Comparison of ENCODE assay signal across 10 mouse cellular contexts in genomic region chr8:107820174-107820760, GRCm38 (mm10).
DNase-seq lines count a peak whose midpoint lies in the region; ATAC-seq and TF ChIP-seq lines count a peak whose summit lies in the region.
"Had no signal": no experiment of that assay in that cellular context is flagged by ENCODE, and none has a peak within 500 bp of the region (broad histone marks: within the 10 kb centered on the region; RNA-seq: fewer than 3 reads in every experiment).

No protein-coding gene starts in this region.

- ATAC-seq in hindbrain, embryonic 11.5 days (ENCODE audit: low FRiP score): 0 out of 2 replicates have a peak, but pooled peaks have one; percentile 25
- no peak for ATAC-seq in hindbrain, postnatal 0 days
- no peak for ATAC-seq in limb, embryonic 14.5 days (ENCODE audit: low FRiP score, low read depth)

- peak overlapping the region; percentile 67 for H3K27ac ChIP-seq in hindbrain, embryonic 11.5 days (ENCODE audit: low read depth, low read length)
- no peak overlapping the region for H3K27ac ChIP-seq in hindbrain, postnatal 0 days
- H3K27ac ChIP-seq in limb, embryonic 14.5 days (replicated peaks; ENCODE audit: low read depth, low read length): peak overlapping the region; percentile 5; the same call in 1 of the 2 replicates
- H3K27ac ChIP-seq: layer of hippocampus, adult 2 months; limb, embryonic 15.5 days had no signal

- no peak overlapping the region; the same call in 1 of the 2 replicates for H3K9ac ChIP-seq in hindbrain, embryonic 11.5 days (ENCODE audit: low read depth, low read length)
- H3K9ac ChIP-seq in hindbrain, postnatal 0 days (replicated peaks; ENCODE audit: low read length): no peak overlapping the region
- H3K9ac ChIP-seq in limb, embryonic 14.5 days (ENCODE audit: low read depth, low read length, severe bottlenecking): no peak overlapping the region
- H3K9ac ChIP-seq: limb, embryonic 15.5 days had no signal

- no peak overlapping the region; the same call in 1 of the 2 replicates for H3K4me2 ChIP-seq in hindbrain, embryonic 11.5 days (replicated peaks; ENCODE audit: low read depth, low read length)
- H3K4me2 ChIP-seq in hindbrain, postnatal 0 days (ENCODE audit: low read depth, low read length): no peak overlapping the region
- H3K4me2 ChIP-seq in limb, embryonic 14.5 days (replicated peaks; ENCODE audit: low read depth, low read length, severe bottlenecking): 0 out of 2 replicates have a peak overlapping the region, but pooled peaks have one; percentile 2
- H3K4me2 ChIP-seq: limb, embryonic 15.5 days had no signal

- no peaks in the 10 kb centered on the region for H3K9me3 ChIP-seq in hindbrain, embryonic 11.5 days (ENCODE audit: control insufficient read depth, low read length)
- no peaks in the 10 kb centered on the region for H3K9me3 ChIP-seq in hindbrain, postnatal 0 days (ENCODE audit: low read length)
- H3K9me3 ChIP-seq in limb, embryonic 14.5 days (ENCODE audit: control insufficient read depth, low read length): no peaks in the 10 kb centered on the region
- H3K9me3 ChIP-seq: limb, embryonic 15.5 days had no signal

- DNase-seq in hindbrain, embryonic 11.5 days (ENCODE audit: low spot score): no peak
- no peak for DNase-seq in hindbrain, postnatal 0 days (ENCODE audit: low spot score)
- DNase-seq in urinary bladder, postnatal 25 days (ENCODE audit: low spot score): peak; percentile 10
- no peak for DNase-seq in urinary bladder, postnatal 10 days (ENCODE audit: low spot score)
- no peak for DNase-seq in limb, embryonic 14.5 days (ENCODE audit: low spot score)
- DNase-seq in spleen, postnatal 4 days (ENCODE audit: low spot score in 2 of 2): no peak
- no peak for DNase-seq in Muller cell, postnatal 12 days (ENCODE audit: inconsistent ontology term)
- DNase-seq in gastrocnemius, postnatal 10 days: no peak

- H3K36me3 ChIP-seq in hindbrain, embryonic 11.5 days (ENCODE audit: control insufficient read depth, insufficient read depth, low read length): no peaks in the 10 kb centered on the region
- H3K36me3 ChIP-seq in hindbrain, postnatal 0 days (ENCODE audit: insufficient read depth, low read length): no peaks in the 10 kb centered on the region
- no peaks in the 10 kb centered on the region for H3K36me3 ChIP-seq in limb, embryonic 14.5 days (ENCODE audit: control insufficient read depth, insufficient read depth, low read length)
- H3K36me3 ChIP-seq: limb, embryonic 15.5 days had no signal

- H3K4me1 ChIP-seq in hindbrain, embryonic 11.5 days (replicated peaks; ENCODE audit: control insufficient read depth, insufficient read depth, low read length): peaks cover 11% of the 10 kb centered on the region; the same call in 1 of the 2 replicates
- H3K4me1 ChIP-seq in hindbrain, postnatal 0 days (ENCODE audit: insufficient read depth, low read length): 0 out of 2 replicates have a peak, but pooled peaks cover 4% of the 10 kb centered on the region
- H3K4me1 ChIP-seq in limb, embryonic 14.5 days (ENCODE audit: control insufficient read depth, insufficient read depth, low read length): peaks cover 45% of the 10 kb centered on the region

- H3K27me3 ChIP-seq in hindbrain, embryonic 11.5 days (ENCODE audit: control insufficient read depth, insufficient read depth, low read length): no peaks in the 10 kb centered on the region; the same call in 1 of the 2 replicates
- no peaks in the 10 kb centered on the region; the same call in 1 of the 2 replicates for H3K27me3 ChIP-seq in hindbrain, postnatal 0 days (ENCODE audit: insufficient read depth, low read length)
- no peaks in the 10 kb centered on the region for H3K27me3 ChIP-seq in limb, embryonic 14.5 days (ENCODE audit: control insufficient read depth, insufficient read depth, low read length)
- H3K27me3 ChIP-seq: limb, embryonic 15.5 days had no signal

- TF ChIP-seq CTCF in hindbrain, postnatal 0 days (IDR thresholded peaks at IDR 0.05; ENCODE audit: low read depth): no peak

- WGBS in hindbrain, embryonic 11.5 days: 5% methylated on average over 8 of the region's 8 CpGs
- 9% methylated on average over 8 of the region's 8 CpGs for WGBS in hindbrain, postnatal 0 days
- 11% methylated on average over 8 of the region's 8 CpGs for WGBS in limb, embryonic 14.5 days

- no peak overlapping the region for H3K4me3 ChIP-seq in hindbrain, embryonic 11.5 days (ENCODE audit: low read depth, low read length)
- H3K4me3 ChIP-seq in hindbrain, postnatal 0 days (ENCODE audit: low read length): no peak overlapping the region
- no peak overlapping the region for H3K4me3 ChIP-seq in limb, embryonic 14.5 days (replicated peaks; ENCODE audit: low read length)
- H3K4me3 ChIP-seq: layer of hippocampus, adult 2 months; limb, embryonic 15.5 days had no signal

- no peak for TF ChIP-seq POLR2A in limb, embryonic 14.5 days (IDR thresholded peaks at IDR 0.05; ENCODE audit: borderline replicate concordance, extremely low read depth, insufficient read depth, insufficient read length)
